Mouse (Mus musculus) E14TG2a.4 (cell line): Measurements from ENCODE around the gene Matn1.

Experiments used
- H3K27me3 ChIP-seq: 2 replicates; pipeline ENCODE4 v1.6.1; 2014; ENCODE audit warnings: low read length, control low read depth; ENCODE audit not compliant: insufficient read depth
- H3K36me3 ChIP-seq: 2 replicates; pipeline ENCODE4 v1.6.1; 2014; ENCODE audit warnings: low read length, control low read depth; ENCODE audit not compliant: insufficient read depth
- H3K4me1 ChIP-seq: replicated peaks from 2 replicates; pipeline ENCODE4 v1.6.1; 2014; ENCODE audit warnings: low read depth, low read length, control low read depth
- H3K4me3 ChIP-seq: replicated peaks from 2 replicates; pipeline ENCODE4 v1.5.1; 2014; ENCODE audit warnings: mild to moderate bottlenecking, low read length
- H3K9me3 ChIP-seq: 2 replicates; pipeline ENCODE4 v1.6.1; 2014; ENCODE audit warnings: low read length, control low read depth
- CTCF ChIP-seq: conservative IDR thresholded peaks from 2 replicates; pipeline ENCODE4 v1.5.1; 2014; ENCODE audit warnings: low read length
- NANOG ChIP-seq: IDR thresholded peaks from 2 replicates; pipeline ENCODE4 v1.6.1; 2014; ENCODE audit warnings: borderline replicate concordance, low read length, mixed read lengths
- POU5F1 ChIP-seq: IDR thresholded peaks from 2 replicates; pipeline ENCODE4 v1.6.1; 2014; ENCODE audit warnings: low read length, borderline replicate concordance

The Matn1 gene

GRCm38 (mm10) chr4:130920951-130921693 lies 23.1 kb upstream of the Matn1 start:
- Histone ChIP-seq H3K36me3 (peaks cover 67% of the 10 kb centered on the region), H3K4me3 (peak overlapping the region; percentile 52; the same call in 1 of the 2 replicates), H3K4me1 (peaks cover 98% of the 10 kb centered on the region), H3K9me3 (no peaks in the 10 kb centered on the region), H3K27me3 (no peaks in the 10 kb centered on the region)
- TF ChIP-seq CTCF (no peak), POU5F1 (no peak), NANOG (no peak)

GRCm38 (mm10) chr4:130921986-130922385 lies 22.2 kb upstream of the Matn1 start:
- H3K9me3 ChIP-seq = no peaks in the 10 kb centered on the region
- H3K4me3 ChIP-seq = peak overlapping the region; percentile 37; the same call in 1 of the 2 replicates
- H3K27me3 ChIP-seq = no peaks in the 10 kb centered on the region
- peaks cover 68% of the 10 kb centered on the region for H3K36me3 ChIP-seq
- peaks cover 96% of the 10 kb centered on the region for H3K4me1 ChIP-seq
- no peak for TF ChIP-seq POU5F1
- no peak for TF ChIP-seq NANOG
- TF ChIP-seq CTCF = no peak

GRCm38 (mm10) chr4:130926274-130926673 lies 17.9 kb upstream of the Matn1 start:
- Histone ChIP-seq H3K4me1 (peaks cover 54% of the 10 kb centered on the region), H3K4me3 (no peak overlapping the region), H3K36me3 (peaks cover 90% of the 10 kb centered on the region), H3K27me3 (no peaks in the 10 kb centered on the region), H3K9me3 (peaks cover 8% of the 10 kb centered on the region)
- TF ChIP-seq POU5F1 (no peak), NANOG (no peak), CTCF (no peak)

GRCm38 (mm10) chr4:130927821-130928220 lies 16.4 kb upstream of the Matn1 start:
- H3K4me1 ChIP-seq = peaks cover 38% of the 10 kb centered on the region
- no peak for TF ChIP-seq NANOG
- TF ChIP-seq CTCF = no peak
- no peak for TF ChIP-seq POU5F1
- peaks cover 21% of the 10 kb centered on the region for H3K9me3 ChIP-seq
- no peak overlapping the region for H3K4me3 ChIP-seq
- no peaks in the 10 kb centered on the region for H3K27me3 ChIP-seq
- peaks cover 93% of the 10 kb centered on the region for H3K36me3 ChIP-seq

GRCm38 (mm10) chr4:130942644-130943043 lies 1.5 kb upstream of the Matn1 start:
- peaks cover 50% of the 10 kb centered on the region for H3K4me1 ChIP-seq
- no peaks in the 10 kb centered on the region for H3K36me3 ChIP-seq
- H3K4me3 ChIP-seq = no peak overlapping the region
- peaks cover 37% of the 10 kb centered on the region for H3K27me3 ChIP-seq
- no peaks in the 10 kb centered on the region for H3K9me3 ChIP-seq
- TF ChIP-seq NANOG = no peak
- TF ChIP-seq POU5F1 = no peak

GRCm38 (mm10) chr4:130944779-130945178 lies 594 bp downstream of the Matn1 start:
- Histone ChIP-seq H3K27me3 (peaks cover 32% of the 10 kb centered on the region), H3K36me3 (no peaks in the 10 kb centered on the region), H3K9me3 (no peaks in the 10 kb centered on the region), H3K4me1 (peaks cover 50% of the 10 kb centered on the region), H3K4me3 (no peak overlapping the region)
- TF ChIP-seq CTCF = no peak
- TF ChIP-seq POU5F1 = no peak

- H3K27me3 ChIP-seq = peaks cover 44% of the 10 kb centered on the region
- no peak overlapping the region for H3K4me3 ChIP-seq
- TF ChIP-seq CTCF (peak; percentile 88), NANOG (no peak), POU5F1 (no peak)
- peaks cover 39% of the 10 kb centered on the region for H3K4me1 ChIP-seq
- no peaks in the 10 kb centered on the region for H3K9me3 ChIP-seq
- H3K36me3 ChIP-seq = no peaks in the 10 kb centered on the region
Observed at GRCm38 (mm10) chr4:130947094-130947647, 3.0 kb downstream of the Matn1 start.

- Histone ChIP-seq H3K9me3 (no peaks in the 10 kb centered on the region), H3K4me3 (peak overlapping the region; percentile 45), H3K4me1 (peaks cover 24% of the 10 kb centered on the region), H3K27me3 (peaks cover 28% of the 10 kb centered on the region), H3K36me3 (no peaks in the 10 kb centered on the region)
- no peak for TF ChIP-seq CTCF
- TF ChIP-seq NANOG = no peak
- TF ChIP-seq POU5F1 = no peak
Observed at GRCm38 (mm10) chr4:130949821-130950384, 5.7 kb downstream of the Matn1 start.
